Mouse (Mus musculus) spleen, adult 2 months (tissue): Measurements from ENCODE around the gene Rai14. TPM values are rescaled to one million over a fixed set of nuclear protein-coding genes. Genes with fewer than 3 reads are reported as not detected.

Source experiments
- DNase-seq, 2 experiments: peaks; one replicate each; pipeline versions ENCODE4 v3.0.0 to v3.0.0-alpha.2; 2012 to 2021; ENCODE audit warnings: low spot score in 2 of 2, low read depth in 1 of 2
- H3K27ac ChIP-seq: fragments of 200-500 bp; 2 replicates; pipeline ENCODE4 v1.5.1; 2012; ENCODE audit warnings: low read length, inconsistent platforms; ENCODE audit not compliant: insufficient read depth
- H3K27me3 ChIP-seq: fragments of 200-500 bp; 2 replicates; pipeline ENCODE4 v1.6.1; 2012; ENCODE audit warnings: mild to moderate bottlenecking, moderate library complexity, low read length, inconsistent platforms; ENCODE audit not compliant: control insufficient read depth, insufficient read depth
- H3K36me3 ChIP-seq: fragments of 200-500 bp; 2 replicates; pipeline ENCODE4 v1.6.1; 2012; ENCODE audit warnings: mild to moderate bottlenecking, low read length, inconsistent platforms; ENCODE audit not compliant: control insufficient read depth, insufficient read depth
- H3K4me1 ChIP-seq: fragments of 200-500 bp; 2 replicates; pipeline ENCODE4 v1.6.1; 2011; ENCODE audit warnings: inconsistent platforms; ENCODE audit not compliant: control insufficient read depth, insufficient read depth, insufficient read length
- H3K4me3 ChIP-seq: fragments of 200-500 bp; 2 replicates; pipeline ENCODE4 v1.5.1; 2011; ENCODE audit warnings: mild to moderate bottlenecking, inconsistent platforms; ENCODE audit not compliant: insufficient read depth, insufficient read length; ENCODE audit errors: extremely low read depth
- CTCF ChIP-seq: fragments of 200-500 bp; IDR thresholded peaks from 2 replicates; pipeline ENCODE4 v1.5.1; 2011; ENCODE audit warnings: mild to moderate bottlenecking, inconsistent platforms; ENCODE audit not compliant: insufficient read depth, insufficient read length, insufficient replicate concordance; ENCODE audit errors: extremely low read depth
- POLR2A ChIP-seq: fragments of 200-500 bp; IDR thresholded peaks from 2 replicates; pipeline ENCODE4 v1.6.1; 2011; ENCODE audit warnings: low read depth, low read length, inconsistent platforms
- WGBS: fragments of 180-500 bp; shearing (Covaris S2); methylation state at CpG from one replicate; pipeline ENCODE4 v1.1.7; 2018; 5-methylcytosine and 5-hydroxymethylcytosine counted together
- polyA plus RNA-seq: library from polyadenylated mRNA; depleted of rRNA; stranded (reverse); fragments of >200 nt; gene quantifications from 2 replicates; pipeline ENCODE4 v1.2.3, GENCODE M21; 2012

The Rai14 gene
- polyA plus RNA-seq, 1 experiment = 3.6 TPM

GRCm38 (mm10) chr15:10749678-10750077, 35.3 kb upstream of the Rai14 start:
- H3K4me3 ChIP-seq = no peak overlapping the region
- no peaks in the 10 kb centered on the region for H3K27me3 ChIP-seq
- no peak for TF ChIP-seq CTCF
- TF ChIP-seq POLR2A = no peak
- H3K27ac ChIP-seq = no peak overlapping the region
- 87% methylated on average over 4 of the region's 4 CpGs for WGBS
- no peaks in the 10 kb centered on the region for H3K36me3 ChIP-seq
- no peaks in the 10 kb centered on the region for H3K4me1 ChIP-seq
- no peak for DNase-seq

GRCm38 (mm10) chr15:10747638-10748037, 33.2 kb upstream of the Rai14 start:
- no peak for TF ChIP-seq CTCF
- TF ChIP-seq POLR2A = no peak
- no peaks in the 10 kb centered on the region for H3K36me3 ChIP-seq
- no peak for DNase-seq
- 59% methylated on average over 8 of the region's 8 CpGs for WGBS
- no peaks in the 10 kb centered on the region for H3K27me3 ChIP-seq
- H3K27ac ChIP-seq = no peak overlapping the region
- H3K4me3 ChIP-seq = no peak overlapping the region
- no peaks in the 10 kb centered on the region for H3K4me1 ChIP-seq

GRCm38 (mm10) chr15:10747226-10747625, 32.8 kb upstream of the Rai14 start:
- DNase-seq = no peak
- TF ChIP-seq POLR2A (no peak), CTCF (no peak)
- 55% methylated on average over 4 of the region's 4 CpGs for WGBS
- no peak overlapping the region for H3K4me3 ChIP-seq
- no peaks in the 10 kb centered on the region for H3K27me3 ChIP-seq
- H3K4me1 ChIP-seq = no peaks in the 10 kb centered on the region
- no peaks in the 10 kb centered on the region for H3K36me3 ChIP-seq
- H3K27ac ChIP-seq = no peak overlapping the region

- no peak for DNase-seq
- H3K27me3 ChIP-seq = no peaks in the 10 kb centered on the region
- H3K4me3 ChIP-seq = no peak overlapping the region
- no peak overlapping the region for H3K27ac ChIP-seq
- no peaks in the 10 kb centered on the region for H3K36me3 ChIP-seq
- WGBS = 90% methylated on average over 4 of the region's 4 CpGs
- H3K4me1 ChIP-seq = no peaks in the 10 kb centered on the region
- TF ChIP-seq POLR2A = no peak
Observed at GRCm38 (mm10) chr15:10746303-10747051, 32.1 kb upstream of the Rai14 start.

- WGBS = 34% methylated on average over 6 of the region's 6 CpGs
- Histone ChIP-seq H3K4me3 (no peak overlapping the region), H3K36me3 (no peaks in the 10 kb centered on the region), H3K27me3 (no peaks in the 10 kb centered on the region), H3K27ac (no peak overlapping the region), H3K4me1 (no peaks in the 10 kb centered on the region)
- DNase-seq = no peak
- TF ChIP-seq CTCF (no peak), POLR2A (no peak)
Observed at GRCm38 (mm10) chr15:10742441-10742840, 28.0 kb upstream of the Rai14 start.

- no peak overlapping the region for H3K27ac ChIP-seq
- 31% methylated on average over 1 of the region's 1 CpGs for WGBS
- H3K4me3 ChIP-seq = no peak overlapping the region
- no peaks in the 10 kb centered on the region for H3K36me3 ChIP-seq
- DNase-seq = no peak
- H3K4me1 ChIP-seq = no peaks in the 10 kb centered on the region
- TF ChIP-seq CTCF (no peak), POLR2A (no peak)
- no peaks in the 10 kb centered on the region for H3K27me3 ChIP-seq
Observed at GRCm38 (mm10) chr15:10739279-10739678, 24.9 kb upstream of the Rai14 start.

GRCm38 (mm10) chr15:10738354-10739142, 24.1 kb upstream of the Rai14 start:
- no peak overlapping the region for H3K27ac ChIP-seq
- no peaks in the 10 kb centered on the region for H3K36me3 ChIP-seq
- no peaks in the 10 kb centered on the region for H3K27me3 ChIP-seq
- TF ChIP-seq POLR2A (no peak), CTCF (no peak)
- DNase-seq = no peak
- no peaks in the 10 kb centered on the region for H3K4me1 ChIP-seq
- WGBS = 58% methylated on average over 6 of the region's 6 CpGs
- H3K4me3 ChIP-seq = no peak overlapping the region
